Mouse (Mus musculus): ENCODE results near the gene Inpp5a. TPM values are rescaled to one million over a fixed set of nuclear protein-coding genes. Genes with fewer than 3 reads are reported as not detected.

Inpp5a gene
- polyA plus RNA-seq, 1 experiment, result 28.1 TPM

DNA sequence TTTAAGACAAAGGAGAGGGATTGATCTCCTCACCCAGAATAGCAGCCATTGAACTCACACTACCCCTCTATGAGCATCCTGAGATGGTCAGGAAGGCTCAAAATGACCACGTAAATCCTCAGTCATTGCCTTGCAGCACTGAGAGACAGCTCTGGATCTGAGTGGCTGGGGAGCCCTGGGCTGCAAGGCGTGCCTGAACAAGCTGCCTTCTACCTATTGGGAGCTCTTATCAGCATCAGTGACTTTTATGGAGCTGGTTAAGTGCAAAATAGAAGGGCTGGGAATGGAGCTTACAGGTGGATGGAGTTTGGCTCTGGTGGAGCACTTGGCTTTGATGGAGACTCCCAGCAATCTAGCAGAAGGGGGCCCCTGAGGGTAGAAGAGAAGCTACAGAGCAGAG is 9.2 kb upstream of the Inpp5a start:
- Histone ChIP-seq H3K4me3 (replicated peaks; ENCODE audit: control insufficient read depth, low read depth, low read length) (no peak overlapping the region), H3K4me1 (ENCODE audit: control insufficient read depth, insufficient read depth, low read length) (peaks cover 1% of the 10 kb centered on the region; the same call in 1 of the 2 replicates), H3K27ac (ENCODE audit: control insufficient read depth, insufficient read depth, low read depth, low read length, poor library complexity) (no peak overlapping the region)
- 80% methylated on average over 2 of the region's 2 CpGs for WGBS
- TF ChIP-seq POLR2A (IDR thresholded peaks at IDR 0.05; ENCODE audit: borderline replicate concordance, control insufficient read depth, low read depth, low read length), result no peak
- no peak for TF ChIP-seq CTCF (IDR thresholded peaks at IDR 0.05; ENCODE audit: control insufficient read depth, insufficient read depth, low read length)

DNA sequence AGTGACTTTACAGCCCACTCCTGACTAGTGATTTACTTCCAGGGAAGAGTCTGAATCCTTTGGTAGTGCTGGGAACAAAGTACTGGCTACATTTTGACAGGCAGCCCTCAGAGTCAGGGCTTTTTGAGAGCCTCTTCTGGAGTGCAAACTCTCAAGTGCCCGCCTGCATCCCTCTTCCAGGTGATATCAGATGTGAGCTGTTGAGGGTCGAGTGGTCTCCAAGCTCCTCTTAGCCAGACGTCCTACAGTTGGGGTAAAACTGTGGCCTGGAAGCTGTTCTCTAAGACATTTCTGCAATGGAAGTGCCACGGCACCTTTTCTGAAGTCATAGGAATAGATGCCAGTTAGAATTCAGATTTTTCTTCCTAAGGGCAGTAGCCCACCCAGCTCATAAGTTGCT is 8.7 kb upstream of the Inpp5a start:
- no peak overlapping the region for H3K4me3 ChIP-seq (replicated peaks; ENCODE audit: control insufficient read depth, low read depth, low read length)
- 73% methylated on average over 4 of the region's 4 CpGs for WGBS
- TF ChIP-seq CTCF (IDR thresholded peaks at IDR 0.05; ENCODE audit: control insufficient read depth, insufficient read depth, low read length) (no peak), POLR2A (IDR thresholded peaks at IDR 0.05; ENCODE audit: borderline replicate concordance, control insufficient read depth, low read depth, low read length) (no peak)
- H3K4me1 ChIP-seq (ENCODE audit: control insufficient read depth, insufficient read depth, low read length), result peaks cover 1% of the 10 kb centered on the region; the same call in 1 of the 2 replicates
- H3K27ac ChIP-seq (ENCODE audit: control insufficient read depth, insufficient read depth, low read depth, low read length, poor library complexity), result no peak overlapping the region

GRCm38 (mm10) chr7:139381877-139382276 is 7.0 kb upstream of the Inpp5a start:
- Histone ChIP-seq H3K4me3 (replicated peaks; ENCODE audit: control insufficient read depth, low read depth, low read length) (no peak overlapping the region), H3K27ac (ENCODE audit: control insufficient read depth, insufficient read depth, low read depth, low read length, poor library complexity) (no peak overlapping the region), H3K4me1 (ENCODE audit: control insufficient read depth, insufficient read depth, low read length) (peaks cover 2% of the 10 kb centered on the region)
- 75% methylated on average over 2 of the region's 2 CpGs for WGBS
- no peak for TF ChIP-seq CTCF (IDR thresholded peaks at IDR 0.05; ENCODE audit: control insufficient read depth, insufficient read depth, low read length)
- no peak for TF ChIP-seq POLR2A (IDR thresholded peaks at IDR 0.05; ENCODE audit: borderline replicate concordance, control insufficient read depth, low read depth, low read length)

GRCm38 (mm10) chr7:139382796-139383195 is 6.1 kb upstream of the Inpp5a start:
- Histone ChIP-seq H3K4me1 (ENCODE audit: control insufficient read depth, insufficient read depth, low read length) (peaks cover 3% of the 10 kb centered on the region), H3K27ac (ENCODE audit: control insufficient read depth, insufficient read depth, low read depth, low read length, poor library complexity) (no peak overlapping the region), H3K4me3 (replicated peaks; ENCODE audit: control insufficient read depth, low read depth, low read length) (no peak overlapping the region)
- TF ChIP-seq CTCF (IDR thresholded peaks at IDR 0.05; ENCODE audit: control insufficient read depth, insufficient read depth, low read length) (no peak), POLR2A (IDR thresholded peaks at IDR 0.05; ENCODE audit: borderline replicate concordance, control insufficient read depth, low read depth, low read length) (no peak)
- WGBS, result 88% methylated on average over 2 of the region's 2 CpGs

- Histone ChIP-seq H3K27ac (ENCODE audit: control insufficient read depth, insufficient read depth, low read depth, low read length, poor library complexity) (no peak overlapping the region), H3K4me3 (replicated peaks; ENCODE audit: control insufficient read depth, low read depth, low read length) (no peak overlapping the region), H3K4me1 (ENCODE audit: control insufficient read depth, insufficient read depth, low read length) (peaks cover 3% of the 10 kb centered on the region)
- WGBS, result 54% methylated on average over 1 of the region's 1 CpGs
- TF ChIP-seq CTCF (IDR thresholded peaks at IDR 0.05; ENCODE audit: control insufficient read depth, insufficient read depth, low read length) (no peak), POLR2A (IDR thresholded peaks at IDR 0.05; ENCODE audit: borderline replicate concordance, control insufficient read depth, low read depth, low read length) (no peak)
Observed at GRCm38 (mm10) chr7:139384500-139384899, 4.4 kb upstream of the Inpp5a start.

DNA sequence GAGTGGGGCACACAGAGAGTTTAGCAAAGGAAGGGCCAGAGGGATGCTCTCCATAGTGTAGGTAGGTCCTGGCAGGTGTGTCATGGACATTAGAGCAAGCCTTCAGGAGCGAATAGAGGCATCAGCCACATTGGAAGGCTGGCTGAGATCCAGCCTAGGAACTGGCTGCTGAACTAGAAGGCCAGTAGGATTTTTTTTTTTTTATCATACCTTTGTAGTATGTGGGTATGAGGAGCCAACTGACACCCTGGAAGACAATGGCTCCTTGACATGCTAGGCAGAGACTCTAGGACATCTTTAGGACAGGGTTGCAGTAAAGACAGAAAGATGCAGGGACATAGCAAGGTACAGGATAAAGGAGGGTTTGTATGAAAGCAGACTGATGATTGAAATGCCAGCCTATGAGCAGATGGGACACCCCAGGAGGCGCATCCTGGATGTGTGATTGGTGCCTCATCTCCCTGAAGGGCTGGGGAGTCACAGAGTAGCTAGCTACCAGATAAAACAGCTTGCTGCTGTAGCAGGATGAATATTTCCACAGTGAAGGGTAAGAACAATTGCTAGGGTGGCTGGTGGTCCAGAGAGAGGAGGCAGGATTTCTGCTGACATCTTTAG is 3.9 kb upstream of the Inpp5a start:
- Histone ChIP-seq H3K4me3 (replicated peaks; ENCODE audit: control insufficient read depth, low read depth, low read length) (no peak overlapping the region), H3K27ac (ENCODE audit: control insufficient read depth, insufficient read depth, low read depth, low read length, poor library complexity) (no peak overlapping the region), H3K4me1 (ENCODE audit: control insufficient read depth, insufficient read depth, low read length) (peaks cover 3% of the 10 kb centered on the region)
- 75% methylated on average over 2 of the region's 2 CpGs for WGBS
- TF ChIP-seq POLR2A (IDR thresholded peaks at IDR 0.05; ENCODE audit: borderline replicate concordance, control insufficient read depth, low read depth, low read length) (no peak), CTCF (IDR thresholded peaks at IDR 0.05; ENCODE audit: control insufficient read depth, insufficient read depth, low read length) (no peak)

- Histone ChIP-seq H3K4me1 (ENCODE audit: control insufficient read depth, insufficient read depth, low read length) (peaks cover 4% of the 10 kb centered on the region), H3K27ac (ENCODE audit: control insufficient read depth, insufficient read depth, low read depth, low read length, poor library complexity) (no peak overlapping the region), H3K4me3 (replicated peaks; ENCODE audit: control insufficient read depth, low read depth, low read length) (no peak overlapping the region)
- no peak for TF ChIP-seq CTCF (IDR thresholded peaks at IDR 0.05; ENCODE audit: control insufficient read depth, insufficient read depth, low read length)
- WGBS, result 75% methylated on average over 9 of the region's 9 CpGs
Observed at GRCm38 (mm10) chr7:139386933-139387690, 1.8 kb upstream of the Inpp5a start.

DNA sequence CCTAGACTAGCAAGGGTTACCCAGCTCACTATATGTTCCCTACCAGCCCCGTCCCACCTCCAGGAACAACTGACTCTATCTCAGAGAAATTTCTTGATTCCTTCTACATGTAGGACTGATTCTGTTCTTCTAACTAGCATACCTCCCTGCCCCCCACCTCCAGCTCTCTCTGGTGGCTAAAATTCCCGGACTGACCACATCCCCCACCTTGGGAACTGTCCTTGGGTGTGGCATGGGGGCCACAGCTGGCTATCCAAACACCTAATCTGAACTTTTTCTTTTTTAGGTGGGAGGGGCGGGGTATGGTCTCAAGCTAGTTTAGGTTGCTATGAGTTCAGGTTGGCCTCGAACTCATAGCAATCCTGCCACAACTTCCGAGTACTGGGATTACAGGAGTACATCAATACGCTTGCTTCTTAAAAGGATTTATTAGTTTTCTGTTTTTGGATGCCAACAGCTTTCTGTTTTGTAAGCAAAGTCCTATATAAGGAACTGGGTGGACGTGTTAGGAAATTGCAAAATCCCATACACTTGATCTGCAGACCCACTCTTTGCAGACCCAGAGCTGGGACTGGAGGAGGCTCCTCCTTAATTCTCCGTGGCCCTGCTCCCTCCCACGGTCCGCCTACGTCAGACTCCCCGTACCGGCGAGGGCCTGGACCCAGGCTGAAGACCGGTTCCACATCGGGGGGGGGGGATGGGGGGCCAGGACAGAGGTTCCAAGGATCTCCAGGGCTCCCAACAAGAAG is 814 bp upstream of the Inpp5a start:
- WGBS, result 13% methylated on average over 16 of the region's 16 CpGs
- TF ChIP-seq CTCF (IDR thresholded peaks at IDR 0.05; ENCODE audit: control insufficient read depth, insufficient read depth, low read length), result no peak
- TF ChIP-seq POLR2A (IDR thresholded peaks at IDR 0.05; ENCODE audit: borderline replicate concordance, control insufficient read depth, low read depth, low read length), result no peak
- Histone ChIP-seq H3K4me3 (replicated peaks; ENCODE audit: control insufficient read depth, low read depth, low read length) (peak overlapping the region; percentile 59), H3K4me1 (ENCODE audit: control insufficient read depth, insufficient read depth, low read length) (peaks cover 4% of the 10 kb centered on the region), H3K27ac (ENCODE audit: control insufficient read depth, insufficient read depth, low read depth, low read length, poor library complexity) (peak overlapping the region; percentile 92)
